Mouse (Mus musculus): ENCODE measurements around the gene Vamp9. TPM values are rescaled to one million over a fixed set of nuclear protein-coding genes. Genes with fewer than 3 reads are reported as not detected.

Vamp9 gene
- polyA plus RNA-seq, 1 experiment from 2014 or later: 0.30 TPM

DNA sequence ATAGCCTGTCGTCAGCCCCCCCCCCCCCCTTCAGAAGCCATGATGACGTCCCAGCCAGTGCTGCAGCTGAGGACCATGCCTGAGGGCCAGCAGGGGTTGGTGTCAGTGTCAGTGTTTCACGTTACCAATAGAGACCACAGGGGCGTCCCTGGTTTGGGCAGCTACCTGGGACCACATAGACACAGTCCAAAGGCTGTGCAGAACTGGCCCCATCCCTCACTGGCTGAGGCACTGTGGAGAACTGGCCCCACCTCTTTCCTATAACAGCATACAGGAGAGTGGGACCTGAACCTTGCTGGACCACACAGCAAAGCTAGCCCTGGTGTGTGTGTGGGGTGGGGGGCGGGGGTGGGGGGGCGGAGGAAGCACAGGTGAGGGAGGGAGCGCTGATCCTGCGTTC, 94.4 kb downstream of the Vamp9 start:
- Histone ChIP-seq H3K4me3 (no peak overlapping the region), H3K4me1 (peaks cover 12% of the 10 kb centered on the region), H3K9me3 (0 out of 2 replicates have a peak, but pooled peaks cover 3% of the 10 kb centered on the region), H3K36me3 (replicated peaks) (no peaks in the 10 kb centered on the region), H3K27ac (no peak overlapping the region), H3K27me3 (ENCODE audit: poor library complexity, severe bottlenecking) (no peaks in the 10 kb centered on the region)
- no peak for DNase-seq (ENCODE audit: extremely low spot score, low spot score)
- 56% methylated on average over 7 of the region's 8 CpGs for WGBS

Other genes starting within 250 kb of the Vamp9 start
- 8.4 and 9.5 TPM in 2 replicates for gene Rasgef1b, start 177.2 kb upstream of the Vamp9 start, polyA plus RNA-seq (2016; fragmentation: Nextera tagmentation; extraction: Ambion mirVana)
- gene Hnrnpd, start 72.7 kb downstream of the Vamp9 start, polyA plus RNA-seq (2016; fragmentation: Nextera tagmentation; extraction: Ambion mirVana): 200 and 207 TPM in 2 replicates
- gene 4930524J08Rik, start 72.8 kb downstream of the Vamp9 start, polyA plus RNA-seq (2016; fragmentation: Nextera tagmentation; extraction: Ambion mirVana): 1.7 and 2.2 TPM in 2 replicates
- 246 and 247 TPM in 2 replicates for gene Hnrnpdl, start 133.4 kb downstream of the Vamp9 start, polyA plus RNA-seq (2016; fragmentation: Nextera tagmentation; extraction: Ambion mirVana)
- gene Enoph1, start 133.7 kb downstream of the Vamp9 start, polyA plus RNA-seq (2016; fragmentation: Nextera tagmentation; extraction: Ambion mirVana): 62.8 and 66.9 TPM in 2 replicates

Data from forebrain, embryonic 10.5 days (tissue).